14 mouse cellular contexts compared by ENCODE assay signal in the genomic region with DNA sequence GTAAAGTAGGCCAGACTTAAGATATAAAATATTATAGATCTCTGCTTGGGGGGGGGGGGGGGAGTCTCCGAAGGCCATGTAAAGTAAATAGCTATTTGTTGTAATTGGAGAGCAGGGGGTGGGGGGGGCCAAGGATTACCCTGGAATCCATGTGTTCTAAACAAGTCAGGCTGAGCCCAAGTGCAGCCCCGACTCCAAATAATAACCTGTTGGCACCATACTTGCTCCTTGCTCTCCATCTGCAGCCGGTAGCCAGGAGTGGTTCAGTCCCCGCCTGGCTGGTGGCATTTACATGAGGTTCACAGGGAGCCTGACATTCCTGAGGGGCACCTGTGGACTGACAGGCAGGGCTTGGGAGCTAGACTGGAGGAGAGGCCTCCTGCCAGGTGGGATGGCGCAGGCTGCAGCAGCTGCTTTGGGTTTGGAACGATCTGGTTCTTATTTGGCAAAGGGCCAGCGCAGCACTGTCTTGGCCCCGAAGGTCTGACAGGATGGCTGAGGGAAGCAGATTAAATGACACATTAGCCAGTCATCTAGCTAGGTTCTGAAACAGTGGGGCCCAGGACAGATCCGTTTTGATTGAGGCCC. TPM values are rescaled to one million over a fixed set of nuclear protein-coding genes. Genes with fewer than 3 reads are reported as not detected.
DNase-seq lines count a peak whose midpoint lies in the region; ATAC-seq lines count a peak whose summit lies in the region.
"Had no signal": no experiment of that assay in that cellular context is flagged by ENCODE, and none has a peak within 500 bp of the region (broad histone marks: within the 10 kb centered on the region; RNA-seq: fewer than 3 reads in every experiment).

No protein-coding gene starts in this region.

- ATAC-seq in cerebellum, adult (ENCODE audit: insufficient number of reproducible peaks, low FRiP score, low TSS enrichment) = no peak
- ATAC-seq in embryonic facial prominence, embryonic 13.5 days (ENCODE audit: insufficient number of reproducible peaks, insufficient read depth, low FRiP score, low TSS enrichment, low read depth) = peak; percentile 32; the same call in 1 of the 2 replicates
- peak; percentile 57 for ATAC-seq in limb, embryonic 13.5 days (ENCODE audit: low FRiP score, low read depth)
- ATAC-seq in megakaryocyte, adult 5-6 weeks (ENCODE audit: poor library complexity, severe bottlenecking) = no peak

- H3K9ac ChIP-seq in embryonic facial prominence, embryonic 13.5 days = no peak overlapping the region
- H3K9ac ChIP-seq in limb, embryonic 13.5 days = no peak overlapping the region
- H3K9ac ChIP-seq: liver, embryonic 15.5 days had no signal

- no peaks in the 10 kb centered on the region for H3K36me3 ChIP-seq in embryonic facial prominence, embryonic 13.5 days
- no peaks in the 10 kb centered on the region for H3K36me3 ChIP-seq in limb, embryonic 13.5 days
- H3K36me3 ChIP-seq: liver, embryonic 15.5 days had no signal

- H3K27ac ChIP-seq in embryonic facial prominence, embryonic 13.5 days = no peak overlapping the region
- no peak overlapping the region for H3K27ac ChIP-seq in limb, embryonic 13.5 days
- H3K27ac ChIP-seq: liver, embryonic 15.5 days had no signal

- H3K4me2 ChIP-seq in embryonic facial prominence, embryonic 13.5 days = no peak overlapping the region
- H3K4me2 ChIP-seq in limb, embryonic 13.5 days (replicated peaks) = peak overlapping the region; percentile 14; the same call in 1 of the 2 replicates
- H3K4me2 ChIP-seq: liver, embryonic 15.5 days had no signal

- no peak overlapping the region for H3K4me3 ChIP-seq in embryonic facial prominence, embryonic 13.5 days
- H3K4me3 ChIP-seq in limb, embryonic 13.5 days = no peak overlapping the region
- H3K4me3 ChIP-seq: erythroblast, embryonic 14.5 days; liver, embryonic 15.5 days had no signal

- WGBS in embryonic facial prominence, embryonic 13.5 days = 25% methylated on average over 9 of the region's 9 CpGs
- WGBS in limb, embryonic 13.5 days = 22% methylated on average over 9 of the region's 9 CpGs

- intact Hi-C loops in left cerebral cortex, postnatal 4 days (cut with DNase I) = no loop called here

- peaks cover 13% of the 10 kb centered on the region; the same call in 1 of the 2 replicates for H3K4me1 ChIP-seq in embryonic facial prominence, embryonic 13.5 days
- peaks cover 20% of the 10 kb centered on the region for H3K4me1 ChIP-seq in limb, embryonic 13.5 days
- H3K4me1 ChIP-seq: liver, embryonic 15.5 days had no signal

- peaks cover 72% of the 10 kb centered on the region for H3K27me3 ChIP-seq in embryonic facial prominence, embryonic 13.5 days
- peaks cover 57% of the 10 kb centered on the region for H3K27me3 ChIP-seq in limb, embryonic 13.5 days
- H3K27me3 ChIP-seq: CH12.LX had no signal

- no peaks in the 10 kb centered on the region for H3K9me3 ChIP-seq in embryonic facial prominence, embryonic 13.5 days
- no peaks in the 10 kb centered on the region for H3K9me3 ChIP-seq in limb, embryonic 13.5 days
- H3K9me3 ChIP-seq: liver, embryonic 15.5 days had no signal

- peak; percentile 12 for DNase-seq in cerebellum, adult 9-11 months
- DNase-seq in left cerebral cortex, postnatal 4 days = peak; percentile 34
- no peak for DNase-seq in left cerebral cortex, adult 18-20 months (ENCODE audit: low spot score in 2 of 2)
- no peak for DNase-seq in kidney, adult 8-10 months
- DNase-seq: midbrain, embryonic 14.5 days had no signal

RNA-seq across cellular contexts. Expression of gene Fgf16, which starts 3.2 kb away (rescaled TPM):
- total RNA-seq in left cerebral cortex, postnatal 4 days (2021) = 1 to 10 TPM in 1 of 2 experiments, under 1 TPM in 1; 0.77 to 1.5 TPM
- total RNA-seq in left cerebral cortex, adult 18-20 months (2021) = under 1 TPM; 0.28 to 0.40 TPM
- polyA plus RNA-seq in embryonic facial prominence, embryonic 13.5 days (2015; fragmentation: Nextera tagmentation; extraction: Ambion mirVana) = 1.4 and 1.7 TPM in 2 replicates
- 0.97 and 1.1 TPM in 2 replicates for polyA plus RNA-seq in limb, embryonic 13.5 days (2015; fragmentation: Nextera tagmentation; extraction: Ambion mirVana)
- total RNA-seq in megakaryocyte, adult 5-6 weeks (2015) = not detected in 2 replicates
- not detected in 2 replicates for total RNA-seq in megakaryocyte, adult 5-6 weeks (2017)
- total RNA-seq: CH12.LX had no signal
- polyA plus RNA-seq: erythroblast, embryonic 14.5 days; hindbrain, embryonic 11.5 days; liver, embryonic 15.5 days; midbrain, embryonic 14.5 days; testis, adult 2 months had no signal

Comparison
In these comparisons a context has a peak if more than half of its experiments do, and no peak if none do; other contexts are left out.
1. DNase-seq: peak in cerebellum, adult 9-11 months (single experiment) and left cerebral cortex, postnatal 4 days (single experiment); none in left cerebral cortex, adult 18-20 months (0 of 2) and kidney, adult 8-10 months (0 of 2).
2. ATAC-seq: peak in embryonic facial prominence, embryonic 13.5 days (single experiment) and limb, embryonic 13.5 days (single experiment); none in cerebellum, adult (single experiment) and megakaryocyte, adult 5-6 weeks (single experiment).